Mouse (Mus musculus): ENCODE results near the gene Actrt2. TPM values are rescaled to one million over a fixed set of nuclear protein-coding genes. Genes with fewer than 3 reads are reported as not detected.

The Actrt2 gene
- polyA plus RNA-seq, 1 experiment from 2014 or later: not detected

DNA sequence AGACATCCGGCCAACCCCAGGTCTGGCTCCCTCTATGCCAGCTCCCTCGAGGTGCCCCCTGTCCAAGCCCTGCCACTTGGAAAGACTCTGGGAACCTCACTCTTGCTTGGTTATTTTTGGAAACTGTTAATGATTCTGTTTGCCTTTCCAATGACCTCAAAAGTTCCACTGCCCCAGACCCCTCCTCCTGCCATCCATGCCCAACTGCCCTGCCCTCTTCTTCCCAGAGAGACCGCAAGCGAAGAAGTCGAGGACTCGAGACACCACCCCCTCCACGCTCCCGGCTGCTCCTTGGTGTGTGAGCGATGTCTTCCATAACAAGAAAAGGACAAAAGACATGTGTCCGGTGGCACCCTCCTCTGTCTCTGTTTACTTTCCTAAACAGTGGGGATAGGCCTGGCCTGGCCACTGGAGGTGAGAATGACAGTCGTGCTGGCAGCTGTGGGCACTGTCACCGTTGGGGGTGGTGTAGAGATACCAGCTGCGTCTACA is 33.3 kb upstream of the Actrt2 start:
- no peak for ATAC-seq
- no peak overlapping the region for H3K27ac ChIP-seq
- no peaks in the 10 kb centered on the region for H3K9me3 ChIP-seq
- no peak overlapping the region for H3K4me2 ChIP-seq (replicated peaks)
- no peaks in the 10 kb centered on the region; the same call in 1 of the 2 replicates for H3K4me1 ChIP-seq (replicated peaks)
- WGBS: 90% methylated on average over 13 of the region's 13 CpGs
- H3K36me3 ChIP-seq: no peaks in the 10 kb centered on the region
- H3K27me3 ChIP-seq (replicated peaks): no peaks in the 10 kb centered on the region
- H3K9ac ChIP-seq: no peak overlapping the region
- no peak overlapping the region for H3K4me3 ChIP-seq (replicated peaks)

DNA sequence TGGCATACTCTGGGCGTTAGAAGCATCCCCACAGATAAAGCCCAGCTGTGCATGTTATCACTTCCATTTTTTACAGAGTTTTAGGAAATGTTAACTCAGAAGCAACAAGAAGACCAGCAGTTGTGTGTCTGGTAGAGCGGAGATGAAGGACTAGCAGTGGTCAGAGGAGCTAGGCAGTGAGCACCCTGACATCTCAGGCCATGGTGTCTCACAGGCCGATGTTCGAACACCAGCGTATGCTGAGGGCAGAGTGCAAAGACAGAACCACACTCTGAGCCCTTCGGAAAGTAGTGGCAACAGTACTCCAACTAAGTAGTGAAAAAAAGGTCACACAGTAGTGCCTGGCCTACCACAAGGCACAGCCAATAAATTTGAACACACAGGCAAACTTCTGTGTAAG is 32.8 kb upstream of the Actrt2 start:
- no peak overlapping the region for H3K4me3 ChIP-seq (replicated peaks)
- H3K4me2 ChIP-seq (replicated peaks): no peak overlapping the region
- no peaks in the 10 kb centered on the region for H3K36me3 ChIP-seq
- H3K27ac ChIP-seq: no peak overlapping the region
- no peaks in the 10 kb centered on the region; the same call in 1 of the 2 replicates for H3K4me1 ChIP-seq (replicated peaks)
- WGBS: 91% methylated on average over 6 of the region's 6 CpGs
- no peak overlapping the region for H3K9ac ChIP-seq
- H3K27me3 ChIP-seq (replicated peaks): no peaks in the 10 kb centered on the region
- no peak for ATAC-seq
- no peaks in the 10 kb centered on the region for H3K9me3 ChIP-seq

DNA sequence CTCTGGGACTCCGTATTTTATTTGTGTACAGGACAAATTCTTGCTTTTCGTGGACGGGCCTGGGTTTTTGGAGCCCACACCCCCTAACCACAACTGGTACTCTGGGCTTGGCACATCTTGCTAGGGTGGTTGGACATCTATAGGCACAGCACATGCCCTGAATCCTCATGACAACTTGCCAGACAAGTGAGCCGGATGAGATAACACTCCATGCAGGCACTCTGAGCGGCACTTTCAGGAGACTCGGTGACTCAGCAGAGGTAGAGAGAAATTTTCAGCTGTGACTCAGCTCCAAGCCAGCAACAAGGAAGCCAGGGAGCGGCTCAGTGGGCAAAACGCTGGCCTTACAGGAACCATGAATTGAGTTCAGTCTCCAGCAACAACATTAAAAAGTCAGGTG is 31.6 kb upstream of the Actrt2 start:
- Histone ChIP-seq H3K27ac (no peak overlapping the region), H3K9ac (no peak overlapping the region), H3K36me3 (no peaks in the 10 kb centered on the region), H3K27me3 (replicated peaks) (no peaks in the 10 kb centered on the region), H3K4me1 (replicated peaks) (no peaks in the 10 kb centered on the region; the same call in 1 of the 2 replicates), H3K4me3 (replicated peaks) (no peak overlapping the region), H3K4me2 (replicated peaks) (no peak overlapping the region), H3K9me3 (no peaks in the 10 kb centered on the region)
- WGBS: 70% methylated on average over 8 of the region's 8 CpGs
- ATAC-seq: no peak

DNA sequence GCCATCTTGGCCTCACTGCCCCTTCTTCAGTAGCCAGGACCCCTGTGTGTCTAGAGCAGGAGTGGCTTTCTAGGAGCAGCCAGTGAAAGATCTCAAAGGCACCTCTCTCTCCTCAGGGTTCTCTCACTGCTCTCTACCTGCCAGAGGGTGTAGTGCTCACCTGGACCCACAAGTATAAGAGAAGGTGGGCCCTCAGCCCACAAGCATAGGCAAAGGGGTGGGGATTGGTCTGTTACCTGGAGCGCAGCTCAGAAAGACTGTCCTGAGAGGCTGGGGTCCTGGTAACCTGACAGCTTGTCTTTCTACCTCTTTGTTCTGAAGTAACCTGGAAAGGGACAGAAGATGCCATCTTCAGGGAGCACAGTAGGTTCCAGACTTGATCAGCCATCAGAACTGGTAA is 31.0 kb upstream of the Actrt2 start:
- H3K9me3 ChIP-seq: no peaks in the 10 kb centered on the region
- no peak overlapping the region for H3K4me2 ChIP-seq (replicated peaks)
- H3K27ac ChIP-seq: no peak overlapping the region
- H3K36me3 ChIP-seq: no peaks in the 10 kb centered on the region
- H3K9ac ChIP-seq: no peak overlapping the region
- 100% methylated on average over 1 of the region's 1 CpGs for WGBS
- no peaks in the 10 kb centered on the region for H3K27me3 ChIP-seq (replicated peaks)
- H3K4me1 ChIP-seq (replicated peaks): no peaks in the 10 kb centered on the region; the same call in 1 of the 2 replicates
- ATAC-seq: no peak
- no peak overlapping the region for H3K4me3 ChIP-seq (replicated peaks)

DNA sequence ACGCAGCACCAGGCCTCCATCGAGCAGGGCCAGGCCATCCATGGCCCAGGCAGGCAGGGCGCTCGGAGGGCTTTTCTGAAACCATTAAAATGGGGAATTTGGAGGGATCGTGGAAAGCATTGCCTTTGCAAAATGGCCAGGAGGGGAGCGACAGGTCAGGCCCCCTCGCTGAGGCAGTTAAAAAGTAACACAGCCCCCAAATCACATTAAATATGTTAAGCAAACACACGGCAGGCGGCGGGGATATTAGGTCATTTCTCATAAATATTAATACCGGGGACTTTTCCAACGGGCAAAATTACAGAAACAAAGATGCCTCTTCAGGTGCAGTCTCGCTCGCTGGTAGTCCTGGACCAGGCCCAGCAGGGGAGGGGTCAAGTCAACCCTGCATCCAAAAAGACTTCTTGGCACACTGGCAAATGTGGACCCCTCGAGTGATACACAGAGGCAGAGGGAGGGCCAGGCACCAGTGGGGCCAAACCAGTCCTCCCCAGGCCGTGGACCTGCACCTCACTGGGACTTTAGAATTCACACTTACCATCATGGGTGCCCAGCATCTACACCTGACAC is 30.4 kb upstream of the Actrt2 start:
- WGBS: 74% methylated on average over 16 of the region's 16 CpGs
- H3K9ac ChIP-seq: no peak overlapping the region
- H3K9me3 ChIP-seq: no peaks in the 10 kb centered on the region
- H3K4me3 ChIP-seq (replicated peaks): no peak overlapping the region
- no peak for ATAC-seq
- H3K27ac ChIP-seq: no peak overlapping the region
- no peak overlapping the region for H3K4me2 ChIP-seq (replicated peaks)
- H3K36me3 ChIP-seq: no peaks in the 10 kb centered on the region
- H3K4me1 ChIP-seq (replicated peaks): no peaks in the 10 kb centered on the region; the same call in 1 of the 2 replicates
- H3K27me3 ChIP-seq (replicated peaks): no peaks in the 10 kb centered on the region; the same call in 1 of the 2 replicates

DNA sequence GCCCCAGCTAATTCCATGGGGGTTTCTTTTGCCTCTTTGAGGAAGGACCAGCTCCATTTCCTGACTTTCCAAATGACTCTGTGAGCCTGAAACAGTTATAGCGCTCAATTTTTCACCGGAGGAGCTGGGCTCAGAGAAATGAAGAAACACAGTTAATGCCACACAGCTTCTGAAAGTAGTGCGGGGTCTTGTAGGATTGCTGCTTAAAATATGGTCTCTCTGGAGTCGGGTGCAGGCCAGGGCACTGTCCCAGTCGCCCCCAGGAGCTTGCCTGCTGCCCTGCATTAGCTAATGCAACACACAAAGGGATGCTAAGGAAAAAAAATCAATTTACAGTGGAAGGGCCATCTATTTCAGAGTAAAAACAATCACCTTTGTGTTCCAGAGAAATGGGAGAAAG is 29.8 kb upstream of the Actrt2 start:
- WGBS: 79% methylated on average over 5 of the region's 5 CpGs
- Histone ChIP-seq H3K36me3 (no peaks in the 10 kb centered on the region), H3K4me3 (replicated peaks) (no peak overlapping the region), H3K9ac (no peak overlapping the region), H3K27ac (no peak overlapping the region), H3K9me3 (no peaks in the 10 kb centered on the region), H3K4me1 (replicated peaks) (no peaks in the 10 kb centered on the region; the same call in 1 of the 2 replicates), H3K4me2 (replicated peaks) (no peak overlapping the region), H3K27me3 (replicated peaks) (no peaks in the 10 kb centered on the region; the same call in 1 of the 2 replicates)
- ATAC-seq: no peak

DNA sequence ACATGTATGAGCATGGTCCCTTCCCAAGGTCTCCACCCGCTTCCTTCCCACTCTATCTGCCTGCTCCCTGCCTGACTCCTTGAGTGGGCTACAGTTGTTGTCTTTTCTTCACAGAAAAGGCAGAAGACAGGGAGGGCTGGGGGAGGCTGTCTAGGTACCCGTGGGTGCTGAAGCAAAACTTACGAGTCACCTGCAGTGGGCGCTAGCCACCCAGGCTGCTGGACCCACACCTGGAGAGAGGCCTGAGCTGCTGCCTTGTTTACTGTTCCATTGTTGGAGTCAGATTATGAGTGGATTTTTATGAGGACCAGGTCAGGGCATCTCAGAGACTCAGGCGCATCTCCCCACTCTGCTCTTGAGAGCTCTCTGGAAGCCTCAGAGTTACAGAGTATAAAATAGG is 28.9 kb upstream of the Actrt2 start:
- no peak overlapping the region for H3K4me2 ChIP-seq (replicated peaks)
- no peak for ATAC-seq
- H3K4me1 ChIP-seq (replicated peaks): no peaks in the 10 kb centered on the region; the same call in 1 of the 2 replicates
- no peak overlapping the region for H3K9ac ChIP-seq
- no peaks in the 10 kb centered on the region for H3K36me3 ChIP-seq
- no peak overlapping the region for H3K27ac ChIP-seq
- no peak overlapping the region for H3K4me3 ChIP-seq (replicated peaks)
- no peaks in the 10 kb centered on the region; the same call in 1 of the 2 replicates for H3K27me3 ChIP-seq (replicated peaks)
- H3K9me3 ChIP-seq: no peaks in the 10 kb centered on the region
- WGBS: 73% methylated on average over 5 of the region's 5 CpGs

DNA sequence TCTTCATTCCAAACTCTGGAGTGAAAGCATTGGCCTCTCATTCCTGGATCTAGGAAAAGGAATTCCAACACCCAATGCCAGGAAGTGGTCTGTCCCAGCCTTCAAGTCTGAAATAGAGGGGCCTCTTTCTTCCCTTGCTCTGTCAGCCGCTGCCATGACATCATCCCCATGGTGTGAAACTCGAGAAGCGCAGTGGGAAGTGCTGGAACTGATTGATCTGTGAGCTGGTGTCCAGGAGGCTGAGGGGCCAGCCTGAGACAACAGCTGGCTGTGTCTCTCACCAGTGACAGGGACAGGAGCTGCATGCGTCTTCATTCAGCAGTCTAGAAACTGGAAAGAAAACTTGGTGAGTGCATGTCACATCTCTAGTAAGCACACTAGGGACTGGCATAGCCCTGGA is 28.5 kb upstream of the Actrt2 start:
- Histone ChIP-seq H3K27ac (no peak overlapping the region), H3K9me3 (no peaks in the 10 kb centered on the region), H3K36me3 (no peaks in the 10 kb centered on the region), H3K27me3 (replicated peaks) (no peaks in the 10 kb centered on the region; the same call in 1 of the 2 replicates), H3K4me2 (replicated peaks) (no peak overlapping the region), H3K4me1 (replicated peaks) (no peaks in the 10 kb centered on the region; the same call in 1 of the 2 replicates), H3K4me3 (replicated peaks) (no peak overlapping the region), H3K9ac (no peak overlapping the region)
- WGBS: 20% methylated on average over 4 of the region's 4 CpGs
- no peak for ATAC-seq

DNA sequence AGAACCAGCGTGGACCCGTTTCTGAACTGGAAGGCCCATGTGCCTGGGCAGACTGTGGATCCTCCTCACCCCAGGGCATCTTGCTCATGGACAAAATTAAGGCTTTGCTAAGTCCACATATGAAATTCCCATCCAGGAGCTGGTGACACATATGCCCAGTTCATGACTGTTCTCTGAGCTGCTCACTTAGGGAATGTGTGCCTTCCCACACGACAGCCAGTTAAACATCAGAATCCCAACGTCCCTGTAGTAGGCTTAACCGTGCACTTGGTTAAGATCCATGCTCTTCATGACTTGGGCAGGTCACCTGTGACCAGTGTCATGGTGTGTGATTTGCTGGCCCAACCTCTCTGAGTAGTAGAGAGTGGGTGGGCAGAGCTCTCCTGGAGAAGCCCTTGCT is 26.7 kb upstream of the Actrt2 start:
- no peaks in the 10 kb centered on the region for H3K9me3 ChIP-seq
- H3K4me2 ChIP-seq (replicated peaks): no peak overlapping the region
- no peak overlapping the region for H3K27ac ChIP-seq
- 89% methylated on average over 5 of the region's 5 CpGs for WGBS
- no peak overlapping the region for H3K4me3 ChIP-seq (replicated peaks)
- H3K27me3 ChIP-seq (replicated peaks): no peaks in the 10 kb centered on the region; the same call in 1 of the 2 replicates
- H3K36me3 ChIP-seq: no peaks in the 10 kb centered on the region
- H3K4me1 ChIP-seq (replicated peaks): no peaks in the 10 kb centered on the region; the same call in 1 of the 2 replicates
- no peak for ATAC-seq
- no peak overlapping the region for H3K9ac ChIP-seq

DNA sequence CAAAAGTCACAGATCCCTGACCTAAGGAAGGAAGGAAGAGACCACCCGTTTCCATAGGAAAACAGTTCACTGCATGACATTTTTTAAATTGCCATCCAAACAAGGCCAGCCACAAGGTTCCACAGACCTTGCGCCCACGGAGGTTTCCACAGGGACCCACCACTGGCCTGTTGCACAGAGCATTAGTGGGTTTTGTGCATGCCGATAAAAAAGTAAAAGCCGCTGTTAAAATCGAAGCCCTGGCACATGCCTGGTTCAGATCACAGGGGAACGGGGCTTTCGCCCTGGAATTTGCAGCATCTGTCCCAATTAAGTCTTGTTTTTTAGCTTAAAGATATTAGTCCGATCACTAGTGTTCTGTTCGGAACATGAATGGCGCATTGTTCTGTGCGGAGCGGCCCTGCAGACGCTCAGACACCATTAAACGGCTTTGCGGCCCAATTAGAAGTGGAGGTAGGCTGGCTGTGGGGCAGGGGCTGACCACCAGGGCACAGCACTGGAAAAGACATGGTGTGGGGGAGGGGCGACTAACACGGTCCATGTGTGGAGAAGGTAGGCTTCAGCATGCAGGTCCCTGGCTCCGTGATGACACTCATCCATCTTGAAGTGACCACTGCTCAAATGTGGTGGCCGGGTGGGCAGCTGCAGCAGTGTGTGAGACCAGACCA is 25.8 kb upstream of the Actrt2 start:
- ATAC-seq: no peak
- H3K27me3 ChIP-seq (replicated peaks): no peaks in the 10 kb centered on the region; the same call in 1 of the 2 replicates
- 65% methylated on average over 20 of the region's 20 CpGs for WGBS
- H3K4me1 ChIP-seq (replicated peaks): no peaks in the 10 kb centered on the region; the same call in 1 of the 2 replicates
- no peaks in the 10 kb centered on the region for H3K36me3 ChIP-seq
- no peak overlapping the region for H3K4me3 ChIP-seq (replicated peaks)
- no peak overlapping the region for H3K9ac ChIP-seq
- H3K9me3 ChIP-seq: no peaks in the 10 kb centered on the region
- H3K27ac ChIP-seq: no peak overlapping the region
- H3K4me2 ChIP-seq (replicated peaks): no peak overlapping the region

DNA sequence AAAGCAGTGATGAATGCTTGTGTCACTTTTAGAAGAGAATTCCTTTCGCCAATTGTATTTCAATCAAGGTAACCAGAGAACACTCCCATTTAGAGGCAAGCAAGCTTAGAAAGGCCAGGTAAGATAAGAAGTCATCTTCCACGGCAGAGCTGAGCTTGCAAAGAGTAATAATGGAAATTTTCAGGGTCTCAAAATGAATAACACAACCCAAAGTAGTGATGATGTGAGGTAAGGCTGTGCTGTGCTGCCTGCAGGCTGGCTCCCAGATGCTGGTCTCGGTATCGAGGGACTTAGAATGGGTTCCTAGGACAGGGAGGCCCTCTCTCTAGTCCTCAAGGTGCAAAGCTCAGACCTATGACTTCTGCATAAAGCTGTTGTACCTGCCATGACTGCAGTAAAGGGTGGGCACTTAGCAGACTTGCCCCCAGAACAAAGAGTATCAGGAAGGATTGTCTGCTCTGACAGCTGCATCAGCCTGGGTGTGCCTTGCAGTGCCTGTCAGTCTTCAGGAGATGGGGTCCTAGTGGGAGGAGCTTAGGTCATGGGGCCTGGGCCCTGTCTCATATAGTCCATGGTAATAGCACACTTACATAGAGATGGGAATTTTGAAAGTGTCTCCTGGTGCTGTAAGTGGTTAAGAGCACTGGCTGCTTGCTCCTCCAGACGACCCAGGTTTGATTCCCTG is 15.5 kb upstream of the Actrt2 start:
- Histone ChIP-seq H3K9ac (no peak overlapping the region), H3K4me2 (replicated peaks) (no peak overlapping the region), H3K4me1 (replicated peaks) (no peaks in the 10 kb centered on the region), H3K27me3 (replicated peaks) (no peaks in the 10 kb centered on the region), H3K27ac (no peak overlapping the region), H3K9me3 (no peaks in the 10 kb centered on the region), H3K36me3 (no peaks in the 10 kb centered on the region), H3K4me3 (replicated peaks) (no peak overlapping the region)
- WGBS: 71% methylated on average over 5 of the region's 5 CpGs
- ATAC-seq: no peak

DNA sequence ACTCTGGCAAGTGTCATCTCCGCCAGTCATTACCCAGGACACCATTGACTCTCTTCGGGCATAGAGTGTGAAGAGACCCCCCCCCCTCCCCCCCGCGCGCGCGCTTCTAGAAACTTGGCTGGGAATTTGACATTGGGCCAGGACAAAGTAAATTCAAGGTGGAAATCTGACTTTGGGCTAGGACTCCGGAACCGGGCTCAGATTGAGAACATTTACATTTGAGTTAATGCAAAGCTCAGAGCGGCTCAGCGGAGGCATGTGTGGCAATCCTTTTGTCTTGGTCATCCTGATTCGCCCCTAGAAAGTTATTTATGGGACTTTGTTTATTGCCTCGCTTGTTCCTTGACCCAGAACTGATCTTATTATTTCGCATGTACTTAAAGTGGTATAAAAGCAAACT is 14.6 kb upstream of the Actrt2 start:
- no peaks in the 10 kb centered on the region for H3K4me1 ChIP-seq (replicated peaks)
- no peak overlapping the region for H3K4me2 ChIP-seq (replicated peaks)
- 56% methylated on average over 14 of the region's 14 CpGs for WGBS
- H3K4me3 ChIP-seq (replicated peaks): no peak overlapping the region
- no peaks in the 10 kb centered on the region for H3K9me3 ChIP-seq
- no peak overlapping the region for H3K9ac ChIP-seq
- H3K27ac ChIP-seq: no peak overlapping the region
- ATAC-seq: no peak
- H3K36me3 ChIP-seq: no peaks in the 10 kb centered on the region
- no peaks in the 10 kb centered on the region for H3K27me3 ChIP-seq (replicated peaks)

Data from intestine, embryonic 15.5 days (tissue).